Mouse (Mus musculus): ENCODE measurements around the gene Hpd. TPM values are rescaled to one million over a fixed set of nuclear protein-coding genes. Genes with fewer than 3 reads are reported as not detected.

Gene Hpd
- total and polyA plus RNA-seq, 2 experiments from 2014 or later = not detected

DNA sequence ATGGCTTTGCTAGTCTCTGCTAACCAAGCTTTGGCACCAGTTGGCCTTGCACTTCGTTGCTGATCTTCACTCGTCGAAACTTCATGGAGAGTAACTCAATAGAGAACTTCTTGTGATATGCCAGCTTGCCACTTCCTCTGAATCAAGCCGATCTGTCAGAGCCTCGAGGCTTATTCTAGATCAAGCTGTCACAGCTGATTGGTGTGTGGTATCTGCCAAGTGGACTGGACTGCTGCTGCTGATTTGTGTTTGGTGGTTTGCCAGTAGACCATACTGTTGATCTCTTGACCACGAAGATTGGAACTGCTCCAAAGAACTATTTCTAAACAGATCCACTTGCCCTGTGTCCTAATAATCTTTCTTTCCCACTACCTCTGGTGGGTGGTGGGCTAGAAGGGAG, 8.9 kb upstream of the Hpd start:
- Histone ChIP-seq H3K36me3 (ENCODE audit: insufficient read depth, low read length) (no peaks in the 10 kb centered on the region), H3K27me3 (ENCODE audit: insufficient read depth, low read length) (no peaks in the 10 kb centered on the region), H3K9me3 (ENCODE audit: low read length) (no peaks in the 10 kb centered on the region), H3K27ac (ENCODE audit: low read depth, low read length) (no peak overlapping the region), H3K4me3 (ENCODE audit: low read depth, low read length) (no peak overlapping the region), H3K4me2 (ENCODE audit: low read depth, low read length, poor library complexity, severe bottlenecking) (no peak overlapping the region), H3K9ac (replicated peaks; ENCODE audit: low read length, poor library complexity, severe bottlenecking) (no peak overlapping the region), H3K4me1 (ENCODE audit: insufficient read depth, low read length) (no peaks in the 10 kb centered on the region)
- DNase-seq (ENCODE audit: low spot score) = no peak
- WGBS = 82% methylated on average over 6 of the region's 6 CpGs
- ATAC-seq (ENCODE audit: low FRiP score) = no peak
- no peak for TF ChIP-seq CTCF (IDR thresholded peaks at IDR 0.05)

DNA sequence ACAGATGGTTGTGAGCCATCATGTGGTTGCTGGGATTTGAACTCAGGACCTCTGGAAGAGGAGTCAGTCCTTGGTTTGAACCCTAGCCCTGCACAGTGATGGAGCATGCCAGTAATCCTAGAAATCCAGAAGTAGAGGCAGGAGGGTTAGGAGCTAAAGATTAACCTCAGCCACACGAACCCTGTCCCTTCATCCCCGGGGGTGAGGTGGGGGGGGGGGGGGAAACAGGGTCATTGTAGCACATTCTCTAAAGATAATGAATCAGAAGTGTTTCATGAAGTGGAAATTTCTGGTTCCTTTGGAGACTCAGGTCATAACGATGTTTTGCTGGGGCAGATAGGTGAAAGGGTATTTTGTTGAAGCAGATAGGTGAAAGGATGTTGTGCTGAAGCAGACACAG, 8.4 kb upstream of the Hpd start:
- Histone ChIP-seq H3K4me2 (ENCODE audit: low read depth, low read length, poor library complexity, severe bottlenecking) (no peak overlapping the region), H3K4me1 (ENCODE audit: insufficient read depth, low read length) (no peaks in the 10 kb centered on the region), H3K27me3 (ENCODE audit: insufficient read depth, low read length) (no peaks in the 10 kb centered on the region), H3K36me3 (ENCODE audit: insufficient read depth, low read length) (no peaks in the 10 kb centered on the region), H3K9ac (replicated peaks; ENCODE audit: low read length, poor library complexity, severe bottlenecking) (no peak overlapping the region), H3K9me3 (ENCODE audit: low read length) (no peaks in the 10 kb centered on the region), H3K4me3 (ENCODE audit: low read depth, low read length) (no peak overlapping the region), H3K27ac (ENCODE audit: low read depth, low read length) (no peak overlapping the region)
- ATAC-seq (ENCODE audit: low FRiP score) = no peak
- no peak for DNase-seq (ENCODE audit: low spot score)
- TF ChIP-seq CTCF (IDR thresholded peaks at IDR 0.05) = no peak
- WGBS = 70% methylated on average over 3 of the region's 3 CpGs

DNA sequence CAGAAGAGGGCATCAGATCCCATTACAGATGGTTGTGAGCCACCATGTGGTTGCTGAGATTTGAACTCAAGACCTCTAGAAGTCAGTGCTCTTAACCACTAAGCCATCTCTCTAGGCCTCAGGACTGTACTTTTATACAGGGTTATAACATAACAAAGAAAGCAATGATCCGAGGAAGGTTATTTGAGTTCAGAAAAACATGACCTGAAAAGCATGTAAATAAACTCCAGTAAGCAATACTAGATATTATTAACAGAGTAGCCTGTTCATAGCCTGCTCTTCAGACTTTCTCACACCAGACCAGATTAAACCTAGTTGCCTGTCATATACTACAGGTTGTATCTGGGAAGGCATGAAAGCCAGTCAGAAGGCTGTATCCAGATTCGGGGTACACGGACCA, 4.8 kb upstream of the Hpd start:
- H3K9ac ChIP-seq (replicated peaks; ENCODE audit: low read length, poor library complexity, severe bottlenecking) = no peak overlapping the region
- 85% methylated on average over 3 of the region's 3 CpGs for WGBS
- H3K9me3 ChIP-seq (ENCODE audit: low read length) = no peaks in the 10 kb centered on the region
- no peaks in the 10 kb centered on the region for H3K27me3 ChIP-seq (ENCODE audit: insufficient read depth, low read length)
- no peak for DNase-seq (ENCODE audit: low spot score)
- no peak for TF ChIP-seq CTCF (IDR thresholded peaks at IDR 0.05)
- no peaks in the 10 kb centered on the region for H3K36me3 ChIP-seq (ENCODE audit: insufficient read depth, low read length)
- no peaks in the 10 kb centered on the region for H3K4me1 ChIP-seq (ENCODE audit: insufficient read depth, low read length)
- no peak for ATAC-seq (ENCODE audit: low FRiP score)
- H3K4me3 ChIP-seq (ENCODE audit: low read depth, low read length) = no peak overlapping the region
- no peak overlapping the region for H3K4me2 ChIP-seq (ENCODE audit: low read depth, low read length, poor library complexity, severe bottlenecking)
- no peak overlapping the region for H3K27ac ChIP-seq (ENCODE audit: low read depth, low read length)

DNA sequence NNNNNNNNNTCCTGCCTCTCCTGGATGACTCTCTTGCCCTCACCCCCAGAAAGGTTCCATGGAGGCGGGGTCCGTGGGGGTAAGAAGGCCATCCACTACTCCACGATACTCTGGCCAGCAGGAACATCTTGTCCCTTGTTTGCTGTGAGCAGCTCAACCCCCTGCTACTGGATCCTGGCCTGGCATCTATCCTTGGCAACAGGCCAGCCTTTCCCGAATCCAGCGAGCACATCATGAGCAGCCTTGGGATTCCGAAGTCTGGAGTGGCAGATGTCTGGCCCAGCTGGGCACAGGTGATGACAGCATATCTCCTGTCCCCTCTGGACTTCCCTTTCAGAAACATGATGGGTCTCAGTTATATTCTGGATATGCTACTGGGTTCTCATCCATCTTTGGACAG, 3.4 kb upstream of the Hpd start:
- no peaks in the 10 kb centered on the region for H3K27me3 ChIP-seq (ENCODE audit: insufficient read depth, low read length)
- DNase-seq (ENCODE audit: low spot score) (peak; percentile 53), ATAC-seq (ENCODE audit: low FRiP score) (no peak)
- no peaks in the 10 kb centered on the region for H3K4me1 ChIP-seq (ENCODE audit: insufficient read depth, low read length)
- H3K4me3 ChIP-seq (ENCODE audit: low read depth, low read length) = no peak overlapping the region
- H3K36me3 ChIP-seq (ENCODE audit: insufficient read depth, low read length) = no peaks in the 10 kb centered on the region
- no peaks in the 10 kb centered on the region for H3K9me3 ChIP-seq (ENCODE audit: low read length)
- H3K4me2 ChIP-seq (ENCODE audit: low read depth, low read length, poor library complexity, severe bottlenecking) = no peak overlapping the region
- H3K9ac ChIP-seq (replicated peaks; ENCODE audit: low read length, poor library complexity, severe bottlenecking) = no peak overlapping the region
- TF ChIP-seq CTCF (IDR thresholded peaks at IDR 0.05) = no peak
- 68% methylated on average over 6 of the region's 6 CpGs for WGBS
- no peak overlapping the region for H3K27ac ChIP-seq (ENCODE audit: low read depth, low read length)

DNA sequence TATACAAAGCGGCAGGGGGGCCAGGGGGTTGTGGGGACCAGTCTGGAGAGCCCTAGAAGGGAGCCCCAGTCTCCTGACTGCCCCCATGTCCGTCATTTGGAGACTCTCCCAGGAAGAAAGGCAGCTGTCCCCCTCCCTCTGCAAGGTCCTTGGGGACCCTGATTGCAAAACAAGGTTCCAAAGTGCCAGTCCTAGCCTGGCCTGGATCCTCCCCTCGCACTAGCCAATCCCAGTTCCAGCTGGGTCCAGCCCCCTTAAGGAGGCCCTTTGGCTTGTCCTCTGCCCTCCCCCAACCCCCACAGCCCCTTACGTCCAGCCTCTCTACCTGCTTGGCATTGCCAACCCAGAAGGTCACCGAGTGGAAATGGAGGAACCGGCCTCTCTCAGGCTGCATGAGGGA, 991 bp downstream of the Hpd start:
- no peaks in the 10 kb centered on the region for H3K9me3 ChIP-seq (ENCODE audit: low read length)
- WGBS = 72% methylated on average over 6 of the region's 6 CpGs
- TF ChIP-seq CTCF (IDR thresholded peaks at IDR 0.05) = no peak

DNA sequence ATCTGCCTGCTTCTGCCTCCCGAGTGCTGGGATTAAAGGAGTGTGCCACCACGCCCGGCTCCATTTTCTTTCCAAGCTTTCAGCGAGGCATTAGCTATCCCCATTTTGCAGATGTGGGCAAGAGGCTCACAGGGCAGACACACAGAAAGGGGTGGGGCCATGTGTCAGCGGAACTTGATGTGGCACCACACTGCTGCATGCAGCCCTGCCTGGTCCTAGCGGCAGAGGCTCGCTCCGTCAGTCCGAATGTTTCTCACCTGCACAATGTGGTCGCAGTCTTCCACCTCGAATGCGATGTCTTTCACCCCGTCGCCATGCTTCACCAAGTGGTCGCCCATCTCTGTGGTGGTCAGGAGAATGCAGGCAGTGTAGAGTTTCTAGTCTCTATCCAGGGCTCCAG, 2.1 kb downstream of the Hpd start:
- DNase-seq (ENCODE audit: low spot score) (no peak), ATAC-seq (ENCODE audit: low FRiP score) (no peak)
- no peak overlapping the region for H3K9ac ChIP-seq (replicated peaks; ENCODE audit: low read length, poor library complexity, severe bottlenecking)
- no peak overlapping the region for H3K27ac ChIP-seq (ENCODE audit: low read depth, low read length)
- H3K4me1 ChIP-seq (ENCODE audit: insufficient read depth, low read length) = no peaks in the 10 kb centered on the region
- H3K9me3 ChIP-seq (ENCODE audit: low read length) = no peaks in the 10 kb centered on the region
- TF ChIP-seq CTCF (IDR thresholded peaks at IDR 0.05) = no peak
- no peak overlapping the region for H3K4me2 ChIP-seq (ENCODE audit: low read depth, low read length, poor library complexity, severe bottlenecking)
- WGBS = 95% methylated on average over 15 of the region's 15 CpGs
- no peaks in the 10 kb centered on the region for H3K27me3 ChIP-seq (ENCODE audit: insufficient read depth, low read length)
- no peak overlapping the region for H3K4me3 ChIP-seq (ENCODE audit: low read depth, low read length)
- H3K36me3 ChIP-seq (ENCODE audit: insufficient read depth, low read length) = no peaks in the 10 kb centered on the region

More for the DNA sequence above, 991 bp downstream of the Hpd start:
- Histone ChIP-seq H3K36me3 (ENCODE audit: insufficient read depth, low read length) (no peaks in the 10 kb centered on the region), H3K9ac (replicated peaks; ENCODE audit: low read length, poor library complexity, severe bottlenecking) (no peak overlapping the region), H3K27me3 (ENCODE audit: insufficient read depth, low read length) (no peaks in the 10 kb centered on the region), H3K4me2 (ENCODE audit: low read depth, low read length, poor library complexity, severe bottlenecking) (no peak overlapping the region), H3K4me3 (ENCODE audit: low read depth, low read length) (no peak overlapping the region), H3K4me1 (ENCODE audit: insufficient read depth, low read length) (no peaks in the 10 kb centered on the region), H3K27ac (ENCODE audit: low read depth, low read length) (no peak overlapping the region)
- no peak for DNase-seq (ENCODE audit: low spot score)
- no peak for ATAC-seq (ENCODE audit: low FRiP score)
